Mouse (Mus musculus): ENCODE data around the gene Rab34. TPM values are rescaled to one million over a fixed set of nuclear protein-coding genes. Genes with fewer than 3 reads are reported as not detected.
A peak's percentile ranks its signal among the peaks of the same experiment; 100 is the strongest.

The Rab34 gene
- polyA plus RNA-seq (2014; fragmentation: Nextera tagmentation; extraction: Ambion mirVana), result 156 and 171 TPM in 2 replicates

DNA sequence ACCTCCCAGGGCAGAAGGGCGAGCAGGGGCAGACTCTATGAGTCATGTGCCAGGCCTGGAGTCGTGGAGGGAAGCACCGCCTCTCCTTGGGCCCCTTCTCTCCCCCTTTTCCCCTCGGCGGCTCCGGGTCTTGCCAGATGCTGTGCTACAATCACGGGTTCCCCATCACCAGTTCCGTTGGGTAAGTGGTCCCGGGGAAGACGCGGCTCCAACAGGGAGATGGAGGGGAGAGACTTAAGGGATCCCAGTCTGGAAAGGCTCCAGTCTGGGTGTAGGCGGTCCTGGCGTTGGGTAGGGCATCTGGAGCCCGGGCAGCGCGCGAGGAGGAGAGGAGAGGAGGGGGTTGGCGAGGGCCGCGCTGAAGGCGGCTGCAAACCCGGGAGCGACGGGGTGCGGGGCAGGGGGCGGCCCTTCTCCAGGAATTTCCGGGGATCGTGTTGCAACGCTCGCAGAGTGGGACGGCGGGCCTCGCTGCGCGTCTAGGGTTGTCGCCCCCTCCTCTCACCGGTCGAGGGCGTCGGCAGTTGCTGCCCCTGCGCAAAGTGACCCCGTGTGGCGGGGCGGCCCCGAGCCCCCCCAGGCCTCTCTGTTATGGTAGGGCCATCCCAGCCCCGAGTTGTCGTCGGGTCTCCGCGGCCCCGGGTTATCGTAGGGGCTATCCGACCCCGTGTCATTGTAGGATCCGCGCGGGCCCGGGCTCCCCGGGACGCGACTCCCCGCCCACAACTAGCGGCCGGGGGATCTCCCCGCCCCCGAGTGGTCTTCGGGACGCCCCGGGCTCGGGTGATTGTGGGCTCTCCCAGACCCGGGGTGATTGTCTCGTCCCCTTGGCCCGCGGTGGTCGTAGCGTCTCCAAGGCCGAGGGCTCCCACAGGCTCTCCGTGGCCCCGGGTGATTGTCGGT is at the start of gene Rab34:
Gene Rab34, plus strand, starts transcription at position 100 of the 903 bp plus-strand sequence.
- peak; percentile 82 for ATAC-seq (ENCODE audit: insufficient number of reproducible peaks, insufficient read depth, low FRiP score, low read depth)
- Histone ChIP-seq H3K27me3 (ENCODE audit: control insufficient read depth, insufficient read depth, low read length) (no peaks in the 10 kb centered on the region), H3K36me3 (ENCODE audit: control insufficient read depth, insufficient read depth, low read length) (peaks cover 11% of the 10 kb centered on the region), H3K4me3 (ENCODE audit: low read depth, low read length) (peak within 1 kb of the TSS; percentile 73), H3K9ac (replicated peaks; ENCODE audit: low read depth, low read length) (peak within 1 kb of the TSS; percentile 88), H3K27ac (ENCODE audit: low read length) (peak within 1 kb of the TSS; percentile 99), H3K4me1 (ENCODE audit: control insufficient read depth, insufficient read depth, low read length) (peaks cover 13% of the 10 kb centered on the region; the same call in 1 of the 2 replicates), H3K4me2 (replicated peaks; ENCODE audit: low read depth, low read length) (peak within 1 kb of the TSS; percentile 46), H3K9me3 (ENCODE audit: control insufficient read depth, low read depth, low read length) (no peaks in the 10 kb centered on the region)
- under 1% methylated on average over 64 of the region's 80 CpGs for WGBS

DNA sequence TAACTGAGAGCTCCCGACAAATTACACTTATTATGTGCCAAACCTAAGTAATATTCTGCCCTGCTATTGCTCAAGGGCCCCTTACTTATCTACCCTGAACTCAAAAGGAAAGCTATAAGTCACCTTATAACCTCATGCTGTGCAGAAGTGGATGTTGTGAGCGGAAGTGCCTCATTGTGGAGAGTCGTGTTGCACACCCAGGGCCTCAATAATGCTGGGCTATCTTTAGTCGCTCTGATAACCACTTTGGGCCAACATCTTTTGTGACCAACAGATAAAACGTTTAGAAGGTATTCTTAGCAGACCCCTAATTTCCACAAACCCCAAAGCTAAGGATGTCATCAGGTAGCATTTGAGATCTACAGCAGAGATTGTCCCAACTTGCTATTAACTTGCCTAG is 47.6 kb upstream of the Rab34 start:
- no peak overlapping the region for H3K4me2 ChIP-seq (replicated peaks; ENCODE audit: low read depth, low read length)
- no peak for ATAC-seq (ENCODE audit: insufficient number of reproducible peaks, insufficient read depth, low FRiP score, low read depth)
- no peaks in the 10 kb centered on the region for H3K4me1 ChIP-seq (ENCODE audit: control insufficient read depth, insufficient read depth, low read length)
- H3K36me3 ChIP-seq (ENCODE audit: control insufficient read depth, insufficient read depth, low read length), result peaks cover 7% of the 10 kb centered on the region
- 79% methylated on average over 5 of the region's 5 CpGs for WGBS
- no peaks in the 10 kb centered on the region for H3K9me3 ChIP-seq (ENCODE audit: control insufficient read depth, low read depth, low read length)
- no peak overlapping the region for H3K4me3 ChIP-seq (ENCODE audit: low read depth, low read length)
- H3K27me3 ChIP-seq (ENCODE audit: control insufficient read depth, insufficient read depth, low read length), result no peaks in the 10 kb centered on the region
- no peak overlapping the region for H3K27ac ChIP-seq (ENCODE audit: low read length)
- H3K9ac ChIP-seq (replicated peaks; ENCODE audit: low read depth, low read length), result no peak overlapping the region

DNA sequence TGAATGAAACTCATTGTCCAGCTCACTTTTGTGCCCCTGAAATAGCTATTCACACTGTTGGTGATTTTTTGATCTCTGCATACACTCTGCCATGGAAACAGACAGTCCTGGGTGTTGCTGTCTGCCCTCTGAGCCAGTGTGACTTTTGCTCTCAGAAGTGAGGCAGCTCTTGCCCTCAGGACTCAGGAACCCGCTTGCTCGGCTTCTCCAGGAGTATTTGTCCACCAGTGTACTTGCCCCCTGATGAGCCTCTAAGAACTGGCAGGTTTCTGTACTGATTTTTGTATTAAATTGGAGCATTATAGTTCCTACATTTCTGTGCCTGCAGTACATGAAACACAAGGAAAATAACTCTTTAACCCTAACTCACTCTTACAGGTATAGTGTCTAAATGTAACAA is 44.7 kb upstream of the Rab34 start:
- no peak overlapping the region for H3K27ac ChIP-seq (ENCODE audit: low read length)
- H3K27me3 ChIP-seq (ENCODE audit: control insufficient read depth, insufficient read depth, low read length), result no peaks in the 10 kb centered on the region
- no peak overlapping the region for H3K9ac ChIP-seq (replicated peaks; ENCODE audit: low read depth, low read length)
- no peak overlapping the region for H3K4me2 ChIP-seq (replicated peaks; ENCODE audit: low read depth, low read length)
- peaks cover 14% of the 10 kb centered on the region for H3K36me3 ChIP-seq (ENCODE audit: control insufficient read depth, insufficient read depth, low read length)
- no peak for ATAC-seq (ENCODE audit: insufficient number of reproducible peaks, insufficient read depth, low FRiP score, low read depth)
- WGBS, result 81% methylated on average over 2 of the region's 2 CpGs
- no peaks in the 10 kb centered on the region for H3K9me3 ChIP-seq (ENCODE audit: control insufficient read depth, low read depth, low read length)
- no peaks in the 10 kb centered on the region for H3K4me1 ChIP-seq (ENCODE audit: control insufficient read depth, insufficient read depth, low read length)
- H3K4me3 ChIP-seq (ENCODE audit: low read depth, low read length), result no peak overlapping the region

DNA sequence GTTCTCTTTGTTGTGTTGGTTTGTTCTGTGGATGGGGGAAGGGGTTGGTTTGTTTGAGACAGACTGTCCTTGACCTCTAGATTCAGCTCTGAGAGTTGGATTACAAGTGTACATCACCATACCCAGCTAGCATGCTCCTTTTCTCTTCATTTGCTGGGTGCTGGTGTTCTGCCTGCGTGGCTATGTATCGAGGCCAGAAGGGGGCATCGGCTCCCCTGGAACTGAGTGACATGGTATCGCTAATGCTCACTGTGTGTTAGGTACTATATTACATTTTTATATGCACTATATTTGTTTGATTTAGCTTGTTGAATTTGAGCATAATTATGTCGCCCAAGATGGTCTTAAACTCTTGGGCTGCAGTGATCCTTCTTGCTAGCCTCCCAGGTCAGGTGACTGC is 42.1 kb upstream of the Rab34 start:
- WGBS, result 82% methylated on average over 5 of the region's 5 CpGs
- Histone ChIP-seq H3K4me1 (ENCODE audit: control insufficient read depth, insufficient read depth, low read length) (no peaks in the 10 kb centered on the region), H3K36me3 (ENCODE audit: control insufficient read depth, insufficient read depth, low read length) (peaks cover 26% of the 10 kb centered on the region), H3K4me2 (replicated peaks; ENCODE audit: low read depth, low read length) (no peak overlapping the region), H3K4me3 (ENCODE audit: low read depth, low read length) (no peak overlapping the region), H3K27ac (ENCODE audit: low read length) (0 out of 2 replicates have a peak overlapping the region, but pooled peaks have one; percentile 39), H3K9ac (replicated peaks; ENCODE audit: low read depth, low read length) (no peak overlapping the region), H3K27me3 (ENCODE audit: control insufficient read depth, insufficient read depth, low read length) (no peaks in the 10 kb centered on the region), H3K9me3 (ENCODE audit: control insufficient read depth, low read depth, low read length) (no peaks in the 10 kb centered on the region)
- no peak for ATAC-seq (ENCODE audit: insufficient number of reproducible peaks, insufficient read depth, low FRiP score, low read depth)

DNA sequence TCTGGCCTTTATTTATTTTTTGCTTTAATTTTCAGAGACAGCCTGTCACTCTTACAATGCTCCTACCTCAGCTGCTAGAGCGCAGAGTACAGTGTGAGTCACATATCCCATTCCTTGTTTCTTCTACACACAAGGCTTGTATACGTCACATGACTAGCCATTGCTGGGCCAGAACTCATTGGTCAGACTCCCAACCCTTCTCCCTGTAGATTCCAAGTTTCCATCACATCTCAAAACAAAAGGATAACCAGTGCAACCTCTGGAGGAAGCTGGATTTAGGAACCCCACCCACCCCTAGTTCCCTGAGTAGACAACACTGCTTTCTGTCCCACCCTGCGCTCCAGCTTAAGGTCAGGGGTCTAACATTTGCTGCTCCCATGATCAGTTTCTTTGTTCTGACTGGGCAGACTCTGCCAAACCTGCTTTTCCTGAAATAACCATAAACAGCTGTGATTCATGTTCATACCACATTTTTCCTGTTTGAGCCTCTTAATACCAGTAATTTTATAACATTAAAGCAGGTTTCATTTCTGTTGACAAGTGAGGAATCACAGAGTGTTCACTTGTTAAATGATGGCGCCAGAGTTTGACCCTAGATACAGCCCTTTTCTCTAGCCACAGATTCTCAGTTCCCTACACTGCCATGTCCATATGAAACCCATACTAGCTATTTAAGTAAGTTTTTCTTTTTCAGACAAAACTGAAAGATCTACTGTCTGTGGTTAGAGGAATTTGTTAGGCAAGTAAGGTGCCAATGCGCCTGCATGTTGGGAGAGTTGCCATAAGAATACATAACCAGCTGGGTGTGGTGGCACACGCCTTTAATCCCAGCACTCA is 41.3 kb upstream of the Rab34 start:
- H3K9me3 ChIP-seq (ENCODE audit: control insufficient read depth, low read depth, low read length), result no peaks in the 10 kb centered on the region
- H3K36me3 ChIP-seq (ENCODE audit: control insufficient read depth, insufficient read depth, low read length), result peaks cover 26% of the 10 kb centered on the region
- H3K27me3 ChIP-seq (ENCODE audit: control insufficient read depth, insufficient read depth, low read length), result no peaks in the 10 kb centered on the region
- 77% methylated on average over 6 of the region's 6 CpGs for WGBS
- H3K4me1 ChIP-seq (ENCODE audit: control insufficient read depth, insufficient read depth, low read length), result no peaks in the 10 kb centered on the region
- ATAC-seq (ENCODE audit: insufficient number of reproducible peaks, insufficient read depth, low FRiP score, low read depth), result no peak
- no peak overlapping the region for H3K9ac ChIP-seq (replicated peaks; ENCODE audit: low read depth, low read length)
- 0 out of 2 replicates have a peak overlapping the region, but pooled peaks have one; percentile 4 for H3K27ac ChIP-seq (ENCODE audit: low read length)
- no peak overlapping the region for H3K4me2 ChIP-seq (replicated peaks; ENCODE audit: low read depth, low read length)
- no peak overlapping the region for H3K4me3 ChIP-seq (ENCODE audit: low read depth, low read length)

DNA sequence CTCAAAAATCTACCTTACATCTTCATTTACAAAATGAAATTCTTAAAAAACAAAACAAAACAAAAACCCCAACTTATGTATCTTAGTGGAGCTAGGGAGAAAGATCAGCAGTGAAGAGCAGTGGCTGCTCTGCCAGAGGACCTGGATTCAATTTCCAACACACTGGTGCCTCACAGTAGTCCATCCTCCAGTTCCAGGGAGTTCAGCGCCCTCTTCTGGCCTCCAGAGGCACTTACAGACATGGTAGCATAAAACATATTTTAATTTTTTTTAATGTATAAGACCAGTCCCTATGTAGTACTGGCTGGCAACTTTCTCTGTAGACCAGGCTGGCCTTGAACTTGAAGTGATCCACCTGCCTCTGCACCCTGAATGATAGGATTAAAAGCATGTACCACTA is 37.1 kb upstream of the Rab34 start:
- Histone ChIP-seq H3K4me2 (replicated peaks; ENCODE audit: low read depth, low read length) (no peak overlapping the region), H3K36me3 (ENCODE audit: control insufficient read depth, insufficient read depth, low read length) (peaks cover 43% of the 10 kb centered on the region), H3K27me3 (ENCODE audit: control insufficient read depth, insufficient read depth, low read length) (no peaks in the 10 kb centered on the region), H3K27ac (ENCODE audit: low read length) (no peak overlapping the region), H3K9me3 (ENCODE audit: control insufficient read depth, low read depth, low read length) (no peaks in the 10 kb centered on the region), H3K9ac (replicated peaks; ENCODE audit: low read depth, low read length) (no peak overlapping the region), H3K4me3 (ENCODE audit: low read depth, low read length) (no peak overlapping the region), H3K4me1 (ENCODE audit: control insufficient read depth, insufficient read depth, low read length) (no peaks in the 10 kb centered on the region; the same call in 1 of the 2 replicates)
- ATAC-seq (ENCODE audit: insufficient number of reproducible peaks, insufficient read depth, low FRiP score, low read depth), result no peak
- 44% methylated on average over 1 of the region's 1 CpGs for WGBS

DNA sequence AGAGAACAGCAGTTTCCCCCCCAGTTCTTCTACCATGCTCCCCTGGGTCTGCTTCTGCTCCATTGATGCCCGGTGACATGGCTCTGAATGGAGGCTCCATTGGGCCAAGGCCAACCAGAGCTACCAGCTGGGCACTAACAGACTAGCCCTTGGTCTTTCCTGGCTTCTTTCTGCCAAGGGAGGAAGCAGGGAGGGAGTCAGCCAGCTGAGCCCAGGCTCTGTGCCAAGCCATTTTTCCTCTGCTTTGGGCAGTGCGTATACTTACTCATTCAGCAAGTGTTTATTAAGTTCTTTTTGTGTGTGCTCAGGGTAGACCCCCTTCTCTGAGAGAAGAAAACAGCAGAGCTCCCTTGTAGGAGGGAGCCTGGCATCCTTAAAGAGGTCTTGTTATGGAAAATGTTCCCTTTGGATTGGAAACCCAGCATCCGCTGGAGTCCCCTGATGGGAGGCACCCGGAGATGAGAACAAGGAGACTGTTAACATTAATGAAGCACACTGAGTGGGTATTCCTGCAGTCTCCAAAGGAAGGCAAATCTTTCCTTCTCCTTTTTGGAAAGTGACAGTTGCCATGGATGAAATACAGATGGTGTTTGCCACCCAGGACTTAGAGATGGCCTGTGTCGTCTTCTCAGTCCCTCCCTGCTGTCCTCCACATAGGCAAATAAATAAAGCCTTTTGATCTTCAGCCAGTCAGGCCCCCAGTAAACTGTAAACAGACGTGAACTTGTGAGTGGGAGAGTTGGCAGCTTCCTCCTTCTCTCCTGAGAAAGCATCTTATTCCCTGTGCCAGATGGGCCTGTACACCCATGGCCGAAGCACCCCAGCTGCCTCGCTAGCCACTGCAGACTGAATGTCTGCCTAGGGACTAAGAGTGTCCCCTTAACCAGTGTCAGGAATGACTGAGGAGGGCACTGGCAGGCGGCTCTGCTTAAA is 35.7 kb upstream of the Rab34 start:
- Histone ChIP-seq H3K4me1 (ENCODE audit: control insufficient read depth, insufficient read depth, low read length) (no peaks in the 10 kb centered on the region; the same call in 1 of the 2 replicates), H3K4me3 (ENCODE audit: low read depth, low read length) (no peak overlapping the region), H3K36me3 (ENCODE audit: control insufficient read depth, insufficient read depth, low read length) (peaks cover 51% of the 10 kb centered on the region), H3K4me2 (replicated peaks; ENCODE audit: low read depth, low read length) (no peak overlapping the region), H3K27ac (ENCODE audit: low read length) (peak overlapping the region; percentile 17; the same call in 1 of the 2 replicates), H3K9me3 (ENCODE audit: control insufficient read depth, low read depth, low read length) (no peaks in the 10 kb centered on the region), H3K9ac (replicated peaks; ENCODE audit: low read depth, low read length) (no peak overlapping the region), H3K27me3 (ENCODE audit: control insufficient read depth, insufficient read depth, low read length) (no peaks in the 10 kb centered on the region)
- ATAC-seq (ENCODE audit: insufficient number of reproducible peaks, insufficient read depth, low FRiP score, low read depth), result no peak
- WGBS, result 50% methylated on average over 9 of the region's 9 CpGs

All from stomach, embryonic 14.5 days (tissue).